Mouse (Mus musculus) megakaryocyte, embryonic 14.5 days (primary cell): Measurements from ENCODE around the gene Srrm3. TPM values are rescaled to one million over a fixed set of nuclear protein-coding genes. Genes with fewer than 3 reads are reported as not detected.
A peak's percentile ranks its signal among the peaks of the same experiment; 100 is the strongest.

Experiments
- H3K27me3 ChIP-seq: replicated peaks from 2 replicates; pipeline ENCODE3; 2012; ENCODE audit warnings: inconsistent platforms
- H3K36me3 ChIP-seq: replicated peaks from 2 replicates; pipeline ENCODE3; 2012; ENCODE audit warnings: low read length, inconsistent platforms, mixed read lengths
- H3K4me1 ChIP-seq: 2 replicates; pipeline ENCODE4 v1.6.1; 2012; ENCODE audit warnings: inconsistent platforms
- H3K4me3 ChIP-seq: replicated peaks from 2 replicates; pipeline ENCODE3; 2012; ENCODE audit warnings: moderate library complexity, mild to moderate bottlenecking, inconsistent platforms
- H3K9me3 ChIP-seq: 2 replicates; pipeline ENCODE4 v1.6.1; 2012; ENCODE audit warnings: inconsistent platforms
- FLI1 ChIP-seq: IDR thresholded peaks from 2 replicates; pipeline ENCODE4 v1.6.1; 2012; ENCODE audit warnings: low read length, inconsistent platforms, mixed read lengths
- GATA1 ChIP-seq: IDR thresholded peaks from 3 replicates; pipeline ENCODE4 v1.6.1; 2012; ENCODE audit warnings: mixed read lengths, low read length, inconsistent platforms, borderline replicate concordance
- polyA plus RNA-seq: library from polyadenylated mRNA; stranded (reverse); fragments of >175 nt; gene quantifications from 2 replicates; pipeline ENCODE4 v1.2.3, GENCODE M21; 2012; ENCODE audit warnings: low replicate concordance; ENCODE audit not compliant: insufficient read depth

Srrm3 gene
- polyA plus RNA-seq, 1 experiment: 0.13 TPM

GRCm38 (mm10) chr5:135907256-135907655, 100.6 kb downstream of the Srrm3 start:
- Histone ChIP-seq H3K36me3 (peaks cover 84% of the 10 kb centered on the region), H3K4me3 (no peak overlapping the region), H3K27me3 (no peaks in the 10 kb centered on the region), H3K9me3 (no peaks in the 10 kb centered on the region), H3K4me1 (peaks cover 75% of the 10 kb centered on the region)
- no peak for TF ChIP-seq FLI1

GRCm38 (mm10) chr5:135908185-135908584, 101.5 kb downstream of the Srrm3 start:
- Histone ChIP-seq H3K4me3 (no peak overlapping the region), H3K9me3 (no peaks in the 10 kb centered on the region), H3K4me1 (peaks cover 85% of the 10 kb centered on the region), H3K36me3 (peaks cover 91% of the 10 kb centered on the region), H3K27me3 (no peaks in the 10 kb centered on the region)
- TF ChIP-seq GATA1 (no peak), FLI1 (no peak)

- peaks cover 94% of the 10 kb centered on the region for H3K36me3 ChIP-seq
- TF ChIP-seq GATA1: no peak
- TF ChIP-seq FLI1: no peak
- H3K4me3 ChIP-seq: peak overlapping the region; percentile 59
- H3K4me1 ChIP-seq: peaks cover 86% of the 10 kb centered on the region
- H3K27me3 ChIP-seq: no peaks in the 10 kb centered on the region
- no peaks in the 10 kb centered on the region for H3K9me3 ChIP-seq
These were observed 102.3 kb downstream of the Srrm3 start for GRCm38 (mm10) chr5:135908989-135909388.

GRCm38 (mm10) chr5:135909646-135910045, 103.0 kb downstream of the Srrm3 start:
- H3K9me3 ChIP-seq: no peaks in the 10 kb centered on the region
- peaks cover 89% of the 10 kb centered on the region for H3K4me1 ChIP-seq
- no peak overlapping the region for H3K4me3 ChIP-seq
- no peak for TF ChIP-seq FLI1
- TF ChIP-seq GATA1: no peak
- H3K36me3 ChIP-seq: peaks cover 95% of the 10 kb centered on the region
- H3K27me3 ChIP-seq: no peaks in the 10 kb centered on the region

- peaks cover 93% of the 10 kb centered on the region for H3K36me3 ChIP-seq
- H3K27me3 ChIP-seq: no peaks in the 10 kb centered on the region
- TF ChIP-seq FLI1 (no peak), GATA1 (no peak)
- H3K4me3 ChIP-seq: no peak overlapping the region
- H3K9me3 ChIP-seq: no peaks in the 10 kb centered on the region
- H3K4me1 ChIP-seq: peaks cover 91% of the 10 kb centered on the region
These were observed 104.1 kb downstream of the Srrm3 start for GRCm38 (mm10) chr5:135910813-135911212.

- Histone ChIP-seq H3K27me3 (no peaks in the 10 kb centered on the region), H3K36me3 (peaks cover 95% of the 10 kb centered on the region), H3K9me3 (no peaks in the 10 kb centered on the region), H3K4me1 (peaks cover 92% of the 10 kb centered on the region), H3K4me3 (peak overlapping the region; percentile 72)
- TF ChIP-seq GATA1 (no peak), FLI1 (no peak)
These were observed 105.0 kb downstream of the Srrm3 start for GRCm38 (mm10) chr5:135911633-135912220.

- peaks cover 90% of the 10 kb centered on the region for H3K4me1 ChIP-seq
- H3K36me3 ChIP-seq: peaks cover 95% of the 10 kb centered on the region
- H3K9me3 ChIP-seq: no peaks in the 10 kb centered on the region
- no peaks in the 10 kb centered on the region for H3K27me3 ChIP-seq
- TF ChIP-seq FLI1: no peak
- TF ChIP-seq GATA1: no peak
- H3K4me3 ChIP-seq: peak overlapping the region; percentile 47
These were observed 106.5 kb downstream of the Srrm3 start for GRCm38 (mm10) chr5:135913201-135913600.

GRCm38 (mm10) chr5:135914156-135914555, 107.5 kb downstream of the Srrm3 start:
- peaks cover 95% of the 10 kb centered on the region for H3K36me3 ChIP-seq
- TF ChIP-seq FLI1: no peak
- no peak for TF ChIP-seq GATA1
- no peaks in the 10 kb centered on the region for H3K27me3 ChIP-seq
- peaks cover 93% of the 10 kb centered on the region for H3K4me1 ChIP-seq
- peak overlapping the region; percentile 12 for H3K4me3 ChIP-seq
- no peaks in the 10 kb centered on the region for H3K9me3 ChIP-seq

- no peaks in the 10 kb centered on the region for H3K27me3 ChIP-seq
- H3K4me3 ChIP-seq: no peak overlapping the region
- H3K36me3 ChIP-seq: peaks cover 95% of the 10 kb centered on the region
- H3K9me3 ChIP-seq: no peaks in the 10 kb centered on the region
- peaks cover 93% of the 10 kb centered on the region for H3K4me1 ChIP-seq
- TF ChIP-seq FLI1: no peak
- TF ChIP-seq GATA1: no peak
These were observed 109.4 kb downstream of the Srrm3 start for GRCm38 (mm10) chr5:135916051-135916565.

GRCm38 (mm10) chr5:135916601-135917000, 109.9 kb downstream of the Srrm3 start:
- Histone ChIP-seq H3K9me3 (no peaks in the 10 kb centered on the region), H3K4me1 (peaks cover 91% of the 10 kb centered on the region), H3K27me3 (no peaks in the 10 kb centered on the region), H3K36me3 (peaks cover 95% of the 10 kb centered on the region), H3K4me3 (peak overlapping the region; percentile 7)
- no peak for TF ChIP-seq FLI1
- TF ChIP-seq GATA1: no peak
